Mouse (Mus musculus): ENCODE data around the gene Mindy4. TPM values are rescaled to one million over a fixed set of nuclear protein-coding genes. Genes with fewer than 3 reads are reported as not detected.

Gene Mindy4
- total RNA-seq, 1 experiment, result 3.0 TPM

DNA sequence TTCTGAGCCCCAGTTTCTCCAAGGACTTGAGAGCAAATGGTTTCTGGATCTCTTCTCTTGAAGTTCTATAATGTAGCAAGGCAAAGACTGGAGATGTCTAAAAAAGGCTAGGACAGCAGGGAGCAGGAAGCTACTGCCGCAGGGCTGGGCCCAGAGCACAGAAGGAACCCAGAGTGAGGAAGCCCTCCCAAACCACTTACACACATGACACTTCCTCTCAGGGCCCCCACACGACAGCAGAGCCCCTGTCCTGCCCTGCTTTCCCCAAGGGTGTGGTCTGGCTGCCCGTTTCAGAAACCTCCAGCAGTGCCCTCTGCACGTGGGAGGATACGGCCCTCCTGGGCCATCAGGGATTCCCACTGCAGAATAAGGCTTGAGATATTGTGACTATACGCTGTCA is 128.1 kb downstream of the Mindy4 start:
- Histone ChIP-seq H3K9ac (ENCODE audit: insufficient read depth, low read depth, low read length, poor library complexity, severe bottlenecking) (no peak overlapping the region), H3K4me1 (ENCODE audit: control insufficient read depth in 2 of 2, insufficient read depth in 2 of 2, low read length in 2 of 2, poor library complexity in 1 of 2) (no peaks in the 10 kb centered on the region), H3K9me3 (ENCODE audit: control insufficient read depth, insufficient read depth, low read depth, low read length) (no peaks in the 10 kb centered on the region), H3K36me3 (ENCODE audit: control insufficient read depth, insufficient read depth, low read length, poor library complexity, severe bottlenecking) (no peaks in the 10 kb centered on the region), H3K27ac (ENCODE audit: insufficient read depth, low read depth, low read length, poor library complexity, severe bottlenecking) (no peak overlapping the region), H3K4me3 (ENCODE audit: insufficient read depth in 1 of 2, low read depth in 1 of 2, low read length in 2 of 2, poor library complexity in 1 of 2, severe bottlenecking in 1 of 2) (no peak overlapping the region)
- no peak for DNase-seq (ENCODE audit: low read depth, low spot score)
- in situ Hi-C loops (cut with MboI; ENCODE audit: low sequenced_read_pairs in 2 of 2, unreplicated experiment in 2 of 2), result no loop called here
- no peak for TF ChIP-seq HCFC1 (IDR thresholded peaks at IDR 0.05; ENCODE audit: borderline replicate concordance, insufficient read depth, low read length)
- TF ChIP-seq CHD2 (IDR thresholded peaks at IDR 0.05; ENCODE audit: low read depth, low read length), result no peak
- no peak for TF ChIP-seq ZNF384 (IDR thresholded peaks at IDR 0.05; ENCODE audit: low read depth, low read length)
- no peak for TF ChIP-seq MAFK (IDR thresholded peaks at IDR 0.05; ENCODE audit: insufficient read depth, low read depth, low read length)
- TF ChIP-seq ZC3H11A (IDR thresholded peaks at IDR 0.05; ENCODE audit: borderline replicate concordance, low read depth, low read length), result no peak

DNA sequence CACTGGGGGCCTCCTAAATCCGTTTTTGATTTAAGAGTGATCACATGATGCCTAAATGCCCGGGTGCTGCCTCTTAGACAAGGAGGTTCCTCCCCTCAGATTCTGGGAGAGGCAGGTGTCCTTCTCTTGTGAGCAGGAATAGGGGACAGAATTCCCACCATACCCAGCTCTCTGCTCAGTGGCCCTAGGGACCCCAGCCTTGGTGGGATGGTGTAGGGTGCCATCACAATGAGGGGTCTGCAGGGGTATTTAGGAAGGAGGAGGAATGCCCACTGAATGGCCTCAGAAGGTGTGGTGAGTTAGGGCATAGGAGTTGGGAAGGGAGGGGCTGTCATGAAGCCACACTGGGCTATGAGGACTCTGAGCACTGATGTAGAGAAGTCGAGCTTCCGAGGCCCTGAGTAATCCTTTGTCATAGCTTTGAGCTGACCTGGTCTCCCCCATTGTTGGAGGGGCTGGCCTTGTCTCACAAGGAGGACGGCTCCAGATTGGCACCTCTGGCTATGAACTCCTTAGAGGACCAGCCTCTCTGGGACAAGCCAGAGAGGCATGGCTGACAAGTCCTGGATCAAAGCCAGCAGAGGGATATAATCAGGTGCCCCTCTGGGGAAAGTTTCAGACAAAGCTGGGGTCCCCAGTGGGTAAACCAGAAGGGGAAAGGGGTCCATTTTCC is 129.1 kb downstream of the Mindy4 start:
- DNase-seq (ENCODE audit: low read depth, low spot score), result no peak
- Histone ChIP-seq H3K27ac (ENCODE audit: insufficient read depth, low read depth, low read length, poor library complexity, severe bottlenecking) (no peak overlapping the region), H3K9ac (ENCODE audit: insufficient read depth, low read depth, low read length, poor library complexity, severe bottlenecking) (no peak overlapping the region), H3K4me1 (ENCODE audit: control insufficient read depth in 2 of 2, insufficient read depth in 2 of 2, low read length in 2 of 2, poor library complexity in 1 of 2) (no peaks in the 10 kb centered on the region), H3K9me3 (ENCODE audit: control insufficient read depth, insufficient read depth, low read depth, low read length) (no peaks in the 10 kb centered on the region), H3K4me3 (ENCODE audit: insufficient read depth in 1 of 2, low read depth in 1 of 2, low read length in 2 of 2, poor library complexity in 1 of 2, severe bottlenecking in 1 of 2) (no peak overlapping the region), H3K36me3 (ENCODE audit: control insufficient read depth, insufficient read depth, low read length, poor library complexity, severe bottlenecking) (no peaks in the 10 kb centered on the region)
- TF ChIP-seq MAFK (IDR thresholded peaks at IDR 0.05; ENCODE audit: insufficient read depth, low read depth, low read length) (no peak), CHD2 (IDR thresholded peaks at IDR 0.05; ENCODE audit: low read depth, low read length) (no peak), ZNF384 (IDR thresholded peaks at IDR 0.05; ENCODE audit: low read depth, low read length) (no peak), ZC3H11A (IDR thresholded peaks at IDR 0.05; ENCODE audit: borderline replicate concordance, low read depth, low read length) (no peak), HCFC1 (IDR thresholded peaks at IDR 0.05; ENCODE audit: borderline replicate concordance, insufficient read depth, low read length) (no peak)
- in situ Hi-C loops (cut with MboI; ENCODE audit: low sequenced_read_pairs in 2 of 2, unreplicated experiment in 2 of 2), result no loop called here

DNA sequence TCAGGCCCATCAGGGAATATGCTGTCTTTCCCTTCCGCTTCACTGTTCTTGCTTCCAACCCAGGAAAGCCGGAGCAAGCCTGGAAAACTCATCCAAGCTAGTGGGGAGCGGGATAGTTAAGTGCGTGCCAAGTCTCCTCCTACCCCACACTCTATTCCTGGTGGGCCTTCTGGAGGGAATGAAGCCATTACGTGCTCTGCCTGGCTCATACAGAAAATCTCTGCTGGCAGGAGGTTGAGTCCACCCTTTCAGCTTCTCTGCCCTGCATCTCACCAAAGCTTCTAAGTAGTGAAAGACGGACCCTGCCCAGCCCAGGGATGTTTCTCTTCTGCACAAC is 129.6 kb downstream of the Mindy4 start:
- TF ChIP-seq MAFK (IDR thresholded peaks at IDR 0.05; ENCODE audit: insufficient read depth, low read depth, low read length), result no peak
- TF ChIP-seq HCFC1 (IDR thresholded peaks at IDR 0.05; ENCODE audit: borderline replicate concordance, insufficient read depth, low read length), result no peak
- no peak for TF ChIP-seq CHD2 (IDR thresholded peaks at IDR 0.05; ENCODE audit: low read depth, low read length)
- no peak for TF ChIP-seq ZC3H11A (IDR thresholded peaks at IDR 0.05; ENCODE audit: borderline replicate concordance, low read depth, low read length)
- no peak for TF ChIP-seq ZNF384 (IDR thresholded peaks at IDR 0.05; ENCODE audit: low read depth, low read length)
- Histone ChIP-seq H3K4me3 (ENCODE audit: insufficient read depth in 1 of 2, low read depth in 1 of 2, low read length in 2 of 2, poor library complexity in 1 of 2, severe bottlenecking in 1 of 2) (no peak overlapping the region), H3K4me1 (ENCODE audit: control insufficient read depth in 2 of 2, insufficient read depth in 2 of 2, low read length in 2 of 2, poor library complexity in 1 of 2) (no peaks in the 10 kb centered on the region), H3K36me3 (ENCODE audit: control insufficient read depth, insufficient read depth, low read length, poor library complexity, severe bottlenecking) (no peaks in the 10 kb centered on the region), H3K9me3 (ENCODE audit: control insufficient read depth, insufficient read depth, low read depth, low read length) (no peaks in the 10 kb centered on the region), H3K27ac (ENCODE audit: insufficient read depth, low read depth, low read length, poor library complexity, severe bottlenecking) (no peak overlapping the region), H3K9ac (ENCODE audit: insufficient read depth, low read depth, low read length, poor library complexity, severe bottlenecking) (no peak overlapping the region)
- in situ Hi-C loops (cut with MboI; ENCODE audit: low sequenced_read_pairs in 2 of 2, unreplicated experiment in 2 of 2), result no loop called here
- no peak for DNase-seq (ENCODE audit: low read depth, low spot score)

DNA sequence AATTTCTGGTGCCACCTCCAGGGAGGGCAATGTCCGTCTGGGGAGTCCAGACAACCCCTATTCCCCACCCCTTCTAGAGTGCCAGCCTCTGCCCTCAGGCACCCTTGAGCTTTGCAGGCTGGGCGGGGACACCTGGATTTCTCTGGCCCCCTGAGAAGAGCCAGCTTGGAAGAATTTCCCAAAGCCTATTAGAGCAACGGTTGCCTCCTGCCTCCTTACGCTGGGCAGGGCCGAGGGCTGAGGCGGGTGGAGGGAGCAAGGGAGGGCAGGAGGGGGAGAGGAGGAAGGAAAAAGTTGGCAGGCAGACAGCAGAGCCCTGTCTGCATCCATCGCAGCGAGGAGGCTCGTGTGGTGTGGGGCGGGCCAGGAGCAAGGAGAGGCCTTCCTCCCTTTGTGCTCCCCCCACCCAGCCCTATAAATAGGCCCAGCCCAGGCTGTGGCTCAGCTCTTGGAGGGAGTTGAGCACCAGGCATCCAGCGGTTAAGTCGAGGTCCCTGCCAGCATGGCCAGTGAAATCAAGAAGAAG is 132.9 kb downstream of the Mindy4 start, which contains the start of gene Aqp1:
Aqp1 (plus strand) TSS at position 444 of the 526 bp plus-strand sequence.
- Histone ChIP-seq H3K4me3 (ENCODE audit: insufficient read depth in 1 of 2, low read depth in 1 of 2, low read length in 2 of 2, poor library complexity in 1 of 2, severe bottlenecking in 1 of 2) (no peak within 1 kb of the TSS), H3K27ac (ENCODE audit: insufficient read depth, low read depth, low read length, poor library complexity, severe bottlenecking) (no peak within 1 kb of the TSS), H3K36me3 (ENCODE audit: control insufficient read depth, insufficient read depth, low read length, poor library complexity, severe bottlenecking) (no peaks in the 10 kb centered on the region), H3K4me1 (ENCODE audit: control insufficient read depth in 2 of 2, insufficient read depth in 2 of 2, low read length in 2 of 2, poor library complexity in 1 of 2) (no peaks in the 10 kb centered on the region), H3K9ac (ENCODE audit: insufficient read depth, low read depth, low read length, poor library complexity, severe bottlenecking) (no peak within 1 kb of the TSS), H3K9me3 (ENCODE audit: control insufficient read depth, insufficient read depth, low read depth, low read length) (no peaks in the 10 kb centered on the region)
- in situ Hi-C loops (cut with MboI; ENCODE audit: low sequenced_read_pairs in 2 of 2, unreplicated experiment in 2 of 2), result no loop called here
- TF ChIP-seq ZC3H11A (IDR thresholded peaks at IDR 0.05; ENCODE audit: borderline replicate concordance, low read depth, low read length) (no peak), MAFK (IDR thresholded peaks at IDR 0.05; ENCODE audit: insufficient read depth, low read depth, low read length) (no peak), ZNF384 (IDR thresholded peaks at IDR 0.05; ENCODE audit: low read depth, low read length) (no peak), HCFC1 (IDR thresholded peaks at IDR 0.05; ENCODE audit: borderline replicate concordance, insufficient read depth, low read length) (no peak), CHD2 (IDR thresholded peaks at IDR 0.05; ENCODE audit: low read depth, low read length) (no peak)
- no peak for DNase-seq (ENCODE audit: low read depth, low spot score)
